Mouse (Mus musculus) mesoderm, embryonic 11.5 days (tissue): Measurements from ENCODE around the gene Bsnd.

Experiments used
- DNase-seq: peaks from one replicate; pipeline ENCODE4 v3.0.0-alpha.2; 2012; ENCODE audit warnings: low read depth, low spot score

Bsnd gene

DNA sequence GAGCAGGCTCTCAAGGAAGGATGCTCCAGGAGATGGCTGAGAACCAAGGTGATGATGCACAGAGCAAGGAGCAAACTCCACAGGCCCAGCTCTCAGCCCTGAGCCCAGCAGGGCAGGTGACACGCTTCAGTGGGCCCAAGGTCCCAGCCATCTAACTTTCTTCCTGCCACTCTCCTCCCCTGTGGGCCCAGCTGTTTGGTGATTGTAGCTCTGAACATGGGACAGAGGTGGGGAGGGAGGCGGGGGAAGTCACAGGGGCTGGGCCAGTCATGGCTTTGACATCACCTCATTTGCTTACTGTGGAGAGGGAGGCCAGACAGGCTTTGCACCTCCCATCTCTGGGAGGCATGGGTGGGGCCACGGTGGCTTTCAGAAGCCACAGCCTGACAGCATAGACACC lies at the start of gene Bsnd:
TSS of gene Bsnd (minus strand) at position 168 of the 400 bp plus-strand sequence.
- DNase-seq = no peak

DNA sequence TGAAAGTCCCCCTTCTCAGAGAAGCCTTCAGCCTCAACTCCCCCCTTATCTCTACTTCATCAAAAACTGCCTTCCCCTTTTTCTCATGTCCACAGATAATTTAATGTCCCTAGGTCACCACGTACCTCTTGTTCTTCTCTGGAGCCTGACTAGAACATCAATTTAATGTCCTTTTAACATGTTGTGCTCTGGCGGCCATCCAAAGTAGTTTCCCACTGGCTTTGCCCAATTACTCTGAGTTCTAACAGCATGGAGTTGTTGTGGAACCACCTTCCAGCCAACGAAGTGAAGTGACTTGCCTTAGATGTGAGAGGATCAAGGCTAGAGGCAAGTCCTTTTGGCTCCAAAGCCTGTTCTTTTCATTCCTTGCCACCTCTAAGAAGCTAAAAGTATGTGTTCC lies 49.4 kb upstream of the Bsnd start:
- no peak for DNase-seq

DNA sequence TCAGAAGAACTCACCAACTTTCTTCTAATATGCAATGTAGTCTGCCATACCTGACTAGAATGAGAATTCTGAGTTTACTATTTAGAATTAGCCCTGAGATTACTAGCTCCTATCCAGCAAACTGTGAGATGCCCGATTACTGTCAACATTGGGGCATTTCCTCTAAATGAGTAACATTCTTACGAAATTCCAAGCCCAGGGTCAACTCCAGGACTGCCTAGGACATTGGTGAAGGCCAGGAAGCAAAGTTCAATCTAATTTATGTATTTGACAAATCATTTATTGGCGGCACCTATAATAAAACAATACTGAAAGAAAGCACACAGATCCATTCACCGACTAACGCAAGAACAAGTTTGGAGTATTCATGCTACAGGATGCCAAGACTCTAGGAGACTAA lies 47.7 kb upstream of the Bsnd start:
- no peak for DNase-seq

DNA sequence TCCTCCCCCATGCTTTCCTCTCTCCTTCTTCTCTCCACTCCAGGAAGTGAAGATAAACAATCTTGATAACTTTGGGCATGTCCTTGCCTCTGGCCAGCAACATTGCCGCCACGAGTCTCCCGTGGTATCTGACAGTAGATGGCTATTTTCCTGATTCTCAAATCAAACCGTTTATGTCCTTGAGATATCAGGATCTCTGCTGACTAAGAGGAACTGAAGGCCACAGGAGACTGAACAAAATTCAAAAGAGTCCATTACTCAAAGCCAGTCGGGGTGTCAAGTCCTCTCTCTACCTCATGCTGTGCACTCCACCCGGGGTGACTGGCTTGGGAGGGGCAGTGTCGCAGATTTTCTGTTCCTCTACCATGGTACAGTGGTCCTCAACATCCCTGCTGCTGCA lies 42.2 kb upstream of the Bsnd start:
- no peak for DNase-seq

DNA sequence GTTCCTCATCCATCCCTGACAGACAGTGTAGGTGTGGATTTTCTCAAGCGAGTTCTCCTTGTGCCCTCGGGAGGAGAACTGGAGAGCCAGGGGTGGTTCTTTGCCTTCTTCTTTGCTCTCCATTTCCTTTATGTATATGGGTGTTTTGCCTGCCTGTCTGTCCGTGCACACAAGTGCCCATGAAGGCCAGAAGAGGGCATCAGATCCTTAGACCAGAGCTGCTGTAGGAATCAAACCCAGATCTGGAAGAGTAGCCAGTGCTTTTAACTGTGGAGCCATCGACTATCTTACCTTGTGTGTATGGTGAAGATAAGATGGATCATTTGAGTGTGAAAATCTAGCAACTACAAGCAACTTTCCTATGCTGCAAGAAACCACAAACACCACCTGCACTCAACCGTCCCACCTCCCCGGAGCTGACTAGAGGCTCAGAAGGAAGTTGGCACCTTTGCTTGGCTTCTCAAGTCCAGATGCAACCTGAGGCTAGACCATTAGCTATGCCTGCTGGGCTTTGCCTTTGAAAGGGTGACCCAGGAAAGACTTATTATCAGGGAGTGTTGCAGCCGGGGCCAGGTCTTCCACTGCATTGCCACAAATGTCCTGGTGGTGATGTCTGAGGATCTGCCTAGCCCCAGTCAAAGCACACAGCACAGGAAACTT lies 41.5 kb upstream of the Bsnd start:
- no peak for DNase-seq

DNA sequence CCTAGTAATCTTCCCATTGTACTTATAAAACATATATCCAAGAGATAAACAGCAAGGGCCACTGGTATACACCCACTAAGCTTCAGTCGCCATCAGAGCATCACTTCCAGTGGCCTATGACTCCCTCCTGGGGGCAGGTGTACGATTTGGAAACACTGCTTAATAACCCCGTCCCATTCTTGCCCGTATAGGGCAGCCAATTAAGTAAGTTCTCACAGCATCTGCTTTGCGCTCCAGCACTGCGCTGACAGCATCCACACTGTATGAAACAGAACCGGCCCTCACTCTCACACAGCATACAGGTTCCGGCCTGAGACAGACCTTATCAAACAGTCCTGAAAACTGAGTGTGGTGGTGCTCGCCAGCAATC lies 38.0 kb upstream of the Bsnd start:
- no peak for DNase-seq

DNA sequence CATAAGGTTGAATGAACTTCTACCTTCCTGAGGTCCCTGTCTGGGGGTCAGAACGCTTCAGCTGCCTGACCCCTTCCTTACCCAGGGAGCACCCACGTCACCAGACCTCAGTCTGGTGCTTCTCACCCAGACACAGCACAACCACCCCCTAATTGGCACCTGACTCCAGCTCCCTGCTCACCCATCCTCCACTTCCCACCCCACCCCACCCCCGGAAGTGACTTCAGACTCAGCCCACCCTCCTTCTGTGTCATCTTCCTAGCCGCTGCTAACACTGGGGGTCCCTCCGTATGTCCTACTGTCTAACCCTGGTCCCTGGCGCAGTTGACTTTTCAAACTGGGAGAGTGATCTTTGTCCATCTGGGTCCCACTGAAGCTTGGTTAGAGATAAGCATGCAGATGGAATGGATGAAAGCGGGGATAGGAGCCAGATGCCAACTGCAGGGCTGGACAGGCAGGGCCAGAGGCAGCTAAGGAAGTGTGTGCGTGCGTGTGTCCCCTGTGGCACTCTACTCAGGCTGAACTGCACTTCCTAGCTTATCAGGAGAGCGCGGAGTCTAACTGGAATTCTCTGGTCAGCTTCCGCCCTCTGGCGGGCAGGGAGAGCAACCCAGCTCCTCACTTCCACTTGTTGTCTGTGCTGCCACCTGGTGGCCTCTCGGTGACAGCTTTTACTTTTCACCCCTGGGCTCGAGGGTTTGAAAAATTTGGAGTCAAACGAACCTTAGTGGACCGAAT lies 37.5 kb upstream of the Bsnd start:
- DNase-seq = peak; percentile 95

DNA sequence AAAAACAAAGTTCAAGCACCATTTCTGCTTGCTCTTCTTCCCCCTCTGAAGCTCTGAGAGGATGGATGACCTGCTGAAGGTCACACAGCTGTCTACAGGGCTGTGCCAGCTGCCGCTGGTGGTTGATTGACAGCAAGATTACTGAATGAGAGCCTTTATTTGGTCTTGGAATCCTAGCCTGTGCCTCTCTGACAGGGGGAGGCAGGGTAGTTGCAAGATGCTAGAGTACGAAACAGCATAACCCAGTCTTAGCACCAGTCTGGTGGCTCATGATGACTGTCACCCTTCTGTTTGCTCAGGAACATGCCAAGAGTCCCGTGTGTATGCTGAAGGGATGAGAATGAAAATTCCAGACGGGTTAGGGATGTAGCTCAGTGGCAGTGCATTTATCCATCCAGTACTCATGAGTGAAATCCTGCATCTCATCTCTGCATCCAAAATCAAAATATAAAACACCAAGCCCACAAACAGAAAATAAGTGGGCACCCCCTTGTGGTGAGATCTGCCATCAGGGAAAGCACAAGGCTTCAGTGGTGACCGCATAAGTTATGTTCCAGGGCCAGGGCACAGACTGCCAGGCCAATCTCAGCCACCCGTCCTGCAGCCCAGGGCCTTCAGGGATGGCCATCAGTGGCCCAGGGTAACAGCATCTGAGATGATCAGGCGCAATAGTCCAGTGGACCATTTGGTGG lies 35.9 kb upstream of the Bsnd start:
- DNase-seq = peak; percentile 7

DNA sequence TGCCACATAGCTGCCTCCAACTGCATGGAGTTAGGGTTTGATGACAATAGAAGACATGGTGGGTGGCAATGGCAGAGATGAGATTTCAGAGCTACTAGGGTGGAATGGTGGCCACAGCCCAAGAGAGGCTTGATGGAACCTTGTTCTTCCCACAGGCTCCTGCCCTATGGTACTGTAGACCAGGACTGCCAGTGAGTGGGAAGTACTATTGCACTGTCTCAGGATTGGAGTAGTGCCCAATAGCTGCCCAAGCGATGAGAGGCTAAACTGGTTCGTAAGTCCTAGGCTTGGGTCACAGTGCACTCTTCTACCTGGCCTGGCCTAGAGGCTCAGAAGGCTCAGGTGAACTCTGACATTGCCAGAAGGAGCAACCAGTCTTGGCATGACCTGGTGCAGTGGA lies 32.9 kb upstream of the Bsnd start:
- DNase-seq = no peak

DNA sequence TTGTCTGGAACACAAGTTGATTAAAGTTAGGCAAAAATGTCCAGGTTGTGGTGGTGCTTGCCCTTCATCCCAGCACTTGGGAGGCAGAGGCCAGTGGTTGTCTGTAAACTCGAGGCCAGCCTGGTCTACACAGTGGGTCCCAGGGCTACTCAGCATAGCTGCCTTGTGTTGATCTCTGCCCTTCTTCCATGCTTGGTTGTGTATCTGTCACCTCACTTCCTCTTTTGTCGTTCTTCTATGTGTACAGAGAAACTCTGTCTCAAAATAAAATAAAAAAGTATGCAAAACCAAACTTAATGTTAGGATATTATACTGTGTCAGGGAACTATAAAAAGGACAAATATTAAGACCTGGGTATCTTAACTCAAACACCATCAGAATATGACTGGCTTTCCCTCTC lies 32.0 kb upstream of the Bsnd start:
- no peak for DNase-seq

DNA sequence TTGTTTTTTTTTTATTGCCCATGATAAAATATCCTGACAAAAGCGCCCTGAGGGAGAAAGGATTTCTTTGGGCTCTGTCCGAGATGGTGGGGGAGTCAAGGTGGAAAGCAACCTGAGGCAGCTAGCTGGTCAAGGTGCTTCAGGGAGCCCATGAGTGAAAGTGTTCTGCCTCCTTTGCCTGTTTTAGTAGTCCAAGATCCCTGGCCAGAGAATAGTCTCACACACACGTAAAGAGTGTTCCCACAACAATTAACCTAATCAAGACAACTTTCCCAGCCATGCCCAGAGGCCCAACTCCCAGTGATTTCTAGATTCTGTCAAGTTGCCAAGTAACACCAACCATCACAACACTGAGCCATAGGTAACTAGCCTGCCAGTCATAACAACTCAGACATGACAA lies 30.5 kb upstream of the Bsnd start:
- DNase-seq = no peak

DNA sequence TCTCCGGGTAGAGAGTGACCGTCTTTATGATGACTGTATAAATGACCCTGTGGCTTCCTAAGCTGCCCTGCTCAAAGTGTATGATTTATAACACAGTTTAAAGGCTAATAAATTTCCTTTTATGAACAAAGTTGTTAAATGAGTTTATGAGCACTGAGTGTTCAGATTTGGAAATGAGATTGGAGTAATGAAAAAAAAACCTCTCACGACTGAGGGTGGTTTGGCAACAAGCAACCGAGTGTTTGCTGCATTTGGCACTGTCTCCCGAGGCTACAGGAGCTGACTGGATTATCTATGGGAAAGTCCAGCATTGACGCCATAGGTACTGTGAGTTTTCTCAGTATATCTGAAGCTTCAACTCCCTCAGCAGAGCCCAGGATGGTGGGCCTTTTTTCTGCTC lies 22.5 kb upstream of the Bsnd start:
- no peak for DNase-seq

DNA sequence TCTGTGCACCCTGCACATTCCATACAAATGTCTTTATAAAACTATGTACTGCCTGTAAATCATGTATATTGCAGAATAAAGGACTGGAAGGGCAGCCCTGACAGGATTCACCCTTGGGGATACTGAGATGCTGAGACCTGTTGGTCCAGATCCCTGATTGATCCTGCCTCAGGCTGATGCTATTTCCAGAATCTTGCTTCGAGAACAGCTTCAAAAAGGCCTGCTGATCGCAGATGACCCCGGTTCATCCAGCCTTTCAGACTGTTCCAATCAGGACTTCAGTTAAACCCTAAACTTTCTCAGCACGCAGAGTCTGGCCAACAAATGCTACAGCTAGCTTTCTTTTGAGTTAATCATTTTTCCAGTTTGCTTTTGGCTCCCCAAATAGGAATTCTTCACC lies 17.8 kb upstream of the Bsnd start:
- DNase-seq = no peak

DNA sequence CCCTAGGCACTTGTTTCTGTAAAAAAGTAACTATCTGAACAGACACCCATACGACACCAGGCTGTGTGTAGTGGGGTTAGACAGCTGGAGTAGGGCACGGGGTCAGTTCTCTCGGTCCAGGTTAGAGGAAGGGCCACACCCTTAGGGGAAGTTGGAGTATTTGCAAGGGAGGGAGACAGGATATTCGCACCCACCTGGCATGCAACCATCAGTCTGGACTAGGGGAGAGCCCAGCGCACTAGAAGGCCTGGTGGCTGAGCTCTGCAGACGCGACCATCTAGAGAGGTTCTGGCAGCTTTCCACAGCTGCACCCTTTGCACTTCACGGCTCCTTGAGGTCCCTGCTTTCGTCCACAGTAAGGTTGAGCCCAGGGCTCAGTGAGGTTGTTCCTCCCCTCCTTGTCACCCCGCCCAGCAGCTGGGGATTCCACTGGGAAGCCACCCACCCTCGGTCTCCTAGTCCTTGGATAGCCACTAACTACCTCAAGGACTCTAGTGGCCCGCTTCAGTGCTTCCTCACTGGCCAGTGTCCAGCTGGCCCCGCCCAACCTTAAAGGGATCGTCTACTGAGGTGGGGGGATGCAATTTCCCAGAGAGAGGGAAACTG lies 13.5 kb upstream of the Bsnd start:
- DNase-seq = no peak

DNA sequence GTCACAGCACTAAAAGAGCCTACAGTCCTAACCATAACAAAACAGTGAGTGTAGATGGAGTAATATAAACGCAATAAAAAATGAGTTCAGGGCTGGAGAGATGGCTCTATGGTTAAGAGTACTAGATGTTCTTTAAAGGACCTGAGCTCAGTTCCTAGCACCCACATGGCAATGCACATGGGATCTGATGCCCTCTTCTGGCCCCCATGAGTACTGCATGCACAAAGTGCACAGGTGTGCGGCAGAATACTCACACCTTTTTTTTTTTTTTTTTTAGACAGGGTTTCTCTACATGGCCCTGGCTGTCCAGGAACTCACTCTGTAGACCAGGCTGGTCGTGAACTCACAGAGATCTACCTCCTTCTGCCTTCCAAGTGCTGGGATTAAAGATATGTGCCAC lies 11.5 kb upstream of the Bsnd start:
- DNase-seq = no peak

DNA sequence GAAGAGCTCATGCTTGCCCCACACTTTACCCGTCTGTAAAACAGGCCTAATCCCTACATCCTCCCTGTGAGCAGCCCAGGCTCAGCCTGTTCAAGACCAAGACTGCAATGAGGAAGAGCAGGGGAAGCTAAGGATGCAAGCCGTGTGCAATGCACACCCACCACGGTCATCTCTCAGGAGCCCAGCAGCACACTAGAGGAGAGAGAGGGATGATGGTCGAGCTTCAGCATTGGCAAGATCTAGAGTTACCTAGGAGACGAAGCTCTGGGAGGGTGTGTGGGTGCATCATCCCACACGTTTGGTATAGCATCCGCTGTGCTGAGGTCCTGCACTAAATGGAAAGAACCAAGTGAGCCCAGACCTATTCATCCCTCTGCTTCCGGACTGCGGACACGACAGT lies 8.0 kb upstream of the Bsnd start:
- no peak for DNase-seq

DNA sequence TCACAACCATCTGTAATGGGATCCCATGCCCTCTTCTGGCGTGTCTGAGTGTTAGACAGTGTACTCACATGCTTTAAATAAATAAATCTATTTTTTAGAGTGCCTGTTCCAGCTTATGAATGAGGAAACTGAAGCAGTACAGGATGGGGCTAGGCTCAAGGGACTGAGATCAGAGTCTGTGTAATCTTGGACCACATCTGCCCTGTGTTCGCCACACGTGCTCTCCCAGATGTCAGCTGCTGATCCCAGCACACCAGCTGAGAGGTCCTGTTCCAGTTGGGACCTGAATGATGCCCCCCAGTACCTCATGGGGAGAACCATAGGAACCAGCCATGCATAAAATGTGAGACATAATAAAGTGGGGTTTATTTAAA lies 6.4 kb upstream of the Bsnd start:
- no peak for DNase-seq

DNA sequence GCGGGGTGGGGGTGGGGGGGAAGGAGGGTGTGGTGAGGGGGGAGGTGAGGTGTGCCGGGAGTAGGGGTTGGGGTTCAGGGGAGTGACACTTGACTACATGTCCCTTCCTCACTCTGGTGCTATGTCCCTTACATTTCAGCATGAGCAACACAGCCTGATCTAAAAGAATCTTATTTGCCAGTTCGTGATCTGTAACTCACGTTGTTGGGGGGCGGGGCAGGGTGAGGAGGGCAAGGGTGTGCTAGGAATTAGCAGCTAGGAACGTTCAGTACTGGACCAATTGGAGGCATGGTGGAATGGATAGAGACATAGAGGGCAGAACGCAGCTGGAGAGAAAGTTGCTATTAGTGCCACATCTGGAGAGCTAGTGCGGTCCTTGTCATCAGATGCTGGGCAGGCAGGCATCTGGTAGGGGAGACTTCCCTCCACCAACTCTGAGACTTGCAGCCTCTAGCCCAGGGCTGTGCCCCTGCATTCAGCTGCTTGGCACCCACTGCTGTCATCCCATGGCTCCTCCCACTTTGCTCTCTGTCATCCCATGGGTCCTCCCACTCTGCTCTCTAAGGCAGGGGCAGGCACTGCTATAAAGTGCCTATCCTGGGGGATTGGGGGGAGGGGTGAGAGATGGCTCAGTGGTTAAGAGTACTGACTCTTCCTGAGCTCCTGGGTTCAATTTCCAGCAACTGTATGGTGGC lies 5.8 kb upstream of the Bsnd start:
- DNase-seq = no peak

DNA sequence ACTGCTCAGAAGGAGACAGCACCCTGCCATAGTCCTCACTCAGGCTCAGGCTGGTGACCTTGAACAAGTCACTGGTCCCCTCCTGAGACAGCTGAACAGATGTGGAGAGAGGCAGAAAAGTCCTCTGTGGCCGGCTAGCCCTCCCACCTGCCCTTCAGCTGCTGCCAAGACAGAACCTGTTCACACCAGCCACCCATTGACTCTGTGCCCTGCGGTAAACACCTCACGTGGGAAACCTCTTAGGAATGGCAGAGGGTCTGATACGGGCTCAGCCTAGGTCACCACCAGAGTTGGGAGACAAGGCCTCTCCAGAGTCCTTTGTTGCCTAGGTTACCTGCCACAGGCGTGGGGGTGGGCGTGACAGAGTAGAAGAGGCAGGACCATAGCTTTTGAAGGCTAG lies 4.8 kb upstream of the Bsnd start:
- no peak for DNase-seq

DNA sequence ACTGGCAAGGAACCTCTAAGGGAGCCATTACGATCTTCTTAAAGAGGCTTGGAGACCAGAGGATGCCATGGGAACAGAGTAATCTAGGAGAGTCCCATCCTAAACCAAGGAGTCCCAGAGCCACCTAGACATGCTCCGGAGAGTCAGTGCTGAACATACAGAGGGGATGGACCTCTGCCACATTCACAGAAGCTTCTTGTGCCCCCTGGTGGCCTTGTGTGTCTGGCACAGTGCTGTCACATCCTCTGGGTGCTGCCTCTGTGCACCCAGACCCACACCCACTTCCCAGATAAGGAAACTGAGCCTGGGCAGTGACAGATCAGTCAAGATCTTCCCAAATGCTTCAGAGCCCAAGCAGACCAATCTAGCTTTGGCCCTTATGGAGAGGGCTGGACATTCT lies 1.6 kb upstream of the Bsnd start:
- peak; percentile 13 for DNase-seq

DNA sequence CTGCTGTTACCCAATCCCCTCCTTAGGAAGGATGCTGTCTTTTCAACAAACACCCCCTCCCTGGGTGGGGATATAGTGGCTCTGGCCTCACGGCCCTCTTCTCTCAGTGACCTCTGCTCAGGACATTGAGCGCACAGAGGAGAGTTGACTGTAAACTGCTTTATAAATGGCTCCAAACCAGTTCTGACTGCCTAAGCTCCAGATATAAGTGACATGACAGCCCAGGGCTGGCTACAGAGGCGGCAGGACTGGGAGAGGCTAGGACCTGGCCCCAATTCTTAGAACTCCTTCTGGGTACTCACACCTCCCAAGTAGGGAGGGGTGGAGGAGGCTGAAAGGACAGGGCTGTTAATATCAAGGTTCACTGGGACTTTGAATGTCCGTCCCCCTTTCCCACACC lies 1.5 kb downstream of the Bsnd start:
- no peak for DNase-seq

DNA sequence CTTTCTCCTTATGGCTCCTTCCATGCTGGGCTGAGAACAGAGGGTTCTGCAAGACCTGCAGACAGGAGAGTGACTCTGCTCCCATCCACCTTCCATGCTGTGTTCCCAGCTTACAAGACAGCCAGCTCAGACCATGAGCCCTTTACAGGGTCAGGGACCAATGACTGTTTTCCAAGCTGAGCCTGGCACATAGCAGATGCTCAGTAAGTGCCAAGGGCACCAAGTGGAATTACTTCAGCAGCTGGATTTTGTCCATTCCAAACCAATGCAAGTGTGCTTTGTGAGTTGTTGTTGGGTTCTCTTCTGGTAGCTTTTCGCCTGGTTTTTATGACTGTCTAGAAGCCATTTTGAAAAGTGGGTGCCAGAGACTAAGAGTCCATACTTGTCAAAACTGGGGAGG lies 8.3 kb downstream of the Bsnd start:
- no peak for DNase-seq
